Mouse (Mus musculus): ENCODE results near the gene Tpm4. TPM values are rescaled to one million over a fixed set of nuclear protein-coding genes. Genes with fewer than 3 reads are reported as not detected.
"Not testable (repeated sequence)": the region's sequence is repeated elsewhere in the genome, so short reads cannot be mapped to it uniquely, and the experiment has no call there.

Tpm4 gene
- total and polyA plus RNA-seq, 3 experiments = 0.04 to 2.7 TPM; not detected in 1

GRCm38 (mm10) chr8:72112486-72112885 lies 22.3 kb upstream of the Tpm4 start:
- H3K9me3 ChIP-seq (replicated peaks) = 0 out of 2 replicates have a peak, but pooled peaks cover 2% of the 10 kb centered on the region
- H3K27me3 ChIP-seq (ENCODE audit: insufficient read depth, low read length) = peaks cover 5% of the 10 kb centered on the region
- TF ChIP-seq GATA2 (IDR thresholded peaks at IDR 0.05; ENCODE audit: borderline replicate concordance, low read depth, low read length) (no peak), TAL1 (conservative IDR thresholded peaks at IDR 0.05; ENCODE audit: low read depth, low read length) (no peak), CTCF (IDR thresholded peaks at IDR 0.05; ENCODE audit: low read depth, low read length) (peak; percentile 12; the same call in 1 of the 2 replicates), GATA1 (IDR thresholded peaks at IDR 0.05; ENCODE audit: borderline replicate concordance, low read length) (no peak)
- H3K4me3 ChIP-seq (ENCODE audit: low read depth, low read length) = no peak overlapping the region
- peaks cover 7% of the 10 kb centered on the region for H3K4me1 ChIP-seq (ENCODE audit: insufficient read depth, low read depth, low read length)
- ATAC-seq (ENCODE audit: extremely low read depth, insufficient number of reproducible peaks, low FRiP score, poor library complexity, severe bottlenecking) (no peak), DNase-seq (ENCODE audit: low spot score) (no peak)
- H3K36me3 ChIP-seq (replicated peaks) = no peaks in the 10 kb centered on the region

- no peak for DNase-seq (ENCODE audit: low spot score)
- Histone ChIP-seq H3K36me3 (replicated peaks) (no peaks in the 10 kb centered on the region), H3K4me1 (ENCODE audit: insufficient read depth, low read depth, low read length) (peaks cover 5% of the 10 kb centered on the region), H3K9me3 (replicated peaks) (0 out of 2 replicates have a peak, but pooled peaks cover 2% of the 10 kb centered on the region), H3K4me3 (ENCODE audit: low read depth, low read length) (no peak overlapping the region), H3K27me3 (ENCODE audit: insufficient read depth, low read length) (no peaks in the 10 kb centered on the region)
- TF ChIP-seq CTCF (IDR thresholded peaks at IDR 0.05; ENCODE audit: low read depth, low read length) (no peak), TAL1 (conservative IDR thresholded peaks at IDR 0.05; ENCODE audit: low read depth, low read length) (no peak), GATA2 (IDR thresholded peaks at IDR 0.05; ENCODE audit: borderline replicate concordance, low read depth, low read length) (no peak), GATA1 (IDR thresholded peaks at IDR 0.05; ENCODE audit: borderline replicate concordance, low read length) (no peak), POLR2AphosphoS5 (IDR thresholded peaks at IDR 0.05; ENCODE audit: insufficient replicate concordance, low read depth, low read length) (no peak)
- ATAC-seq (ENCODE audit: extremely low read depth, insufficient number of reproducible peaks, low FRiP score, poor library complexity, severe bottlenecking) = no peak
Observed at GRCm38 (mm10) chr8:72115202-72115601, 19.6 kb upstream of the Tpm4 start.

GRCm38 (mm10) chr8:72118616-72119015 lies 16.2 kb upstream of the Tpm4 start:
- no peak for TF ChIP-seq GATA2 (IDR thresholded peaks at IDR 0.05; ENCODE audit: borderline replicate concordance, low read depth, low read length)
- Histone ChIP-seq H3K27me3 (ENCODE audit: insufficient read depth, low read length) (no peaks in the 10 kb centered on the region), H3K4me1 (ENCODE audit: insufficient read depth, low read depth, low read length) (no peaks in the 10 kb centered on the region), H3K9me3 (replicated peaks) (no peaks in the 10 kb centered on the region), H3K36me3 (replicated peaks) (no peaks in the 10 kb centered on the region), H3K4me3 (ENCODE audit: low read depth, low read length) (no peak overlapping the region)
- DNase-seq (ENCODE audit: low spot score) = no peak
- ATAC-seq (ENCODE audit: extremely low read depth, insufficient number of reproducible peaks, low FRiP score, poor library complexity, severe bottlenecking) = no peak

GRCm38 (mm10) chr8:72121486-72121885 lies 13.3 kb upstream of the Tpm4 start:
- not testable (repeated sequence) for ATAC-seq (ENCODE audit: extremely low read depth, insufficient number of reproducible peaks, low FRiP score, poor library complexity, severe bottlenecking); DNase-seq (ENCODE audit: low spot score); H3K4me1 ChIP-seq (ENCODE audit: insufficient read depth, low read depth, low read length); H3K36me3 ChIP-seq (replicated peaks); H3K4me3 ChIP-seq (ENCODE audit: low read depth, low read length); H3K9me3 ChIP-seq (replicated peaks); H3K27me3 ChIP-seq (ENCODE audit: insufficient read depth, low read length)

GRCm38 (mm10) chr8:72121997-72122396 lies 12.8 kb upstream of the Tpm4 start:
- no peak for TF ChIP-seq TAL1 (conservative IDR thresholded peaks at IDR 0.05; ENCODE audit: low read depth, low read length)
- no peak for TF ChIP-seq CTCF (IDR thresholded peaks at IDR 0.05; ENCODE audit: low read depth, low read length)
- no peak for TF ChIP-seq POLR2AphosphoS5 (IDR thresholded peaks at IDR 0.05; ENCODE audit: insufficient replicate concordance, low read depth, low read length)
- TF ChIP-seq GATA2 (IDR thresholded peaks at IDR 0.05; ENCODE audit: borderline replicate concordance, low read depth, low read length) = no peak
- no peak for TF ChIP-seq GATA1 (IDR thresholded peaks at IDR 0.05; ENCODE audit: borderline replicate concordance, low read length)
- Histone ChIP-seq H3K9me3 (replicated peaks) (no peaks in the 10 kb centered on the region), H3K36me3 (replicated peaks) (no peaks in the 10 kb centered on the region), H3K4me3 (ENCODE audit: low read depth, low read length) (no peak overlapping the region), H3K4me1 (ENCODE audit: insufficient read depth, low read depth, low read length) (no peaks in the 10 kb centered on the region), H3K27me3 (ENCODE audit: insufficient read depth, low read length) (no peaks in the 10 kb centered on the region)
- DNase-seq (ENCODE audit: low spot score) = no peak
- ATAC-seq (ENCODE audit: extremely low read depth, insufficient number of reproducible peaks, low FRiP score, poor library complexity, severe bottlenecking) = no peak

- Histone ChIP-seq H3K4me3 (ENCODE audit: low read depth, low read length) (no peak overlapping the region), H3K27me3 (ENCODE audit: insufficient read depth, low read length) (peaks cover 2% of the 10 kb centered on the region; the same call in 1 of the 2 replicates), H3K9me3 (replicated peaks) (no peaks in the 10 kb centered on the region), H3K36me3 (replicated peaks) (no peaks in the 10 kb centered on the region), H3K4me1 (ENCODE audit: insufficient read depth, low read depth, low read length) (no peaks in the 10 kb centered on the region)
- DNase-seq (ENCODE audit: low spot score) (no peak), ATAC-seq (ENCODE audit: extremely low read depth, insufficient number of reproducible peaks, low FRiP score, poor library complexity, severe bottlenecking) (no peak)
- TF ChIP-seq GATA1 (IDR thresholded peaks at IDR 0.05; ENCODE audit: borderline replicate concordance, low read length) (no peak), GATA2 (IDR thresholded peaks at IDR 0.05; ENCODE audit: borderline replicate concordance, low read depth, low read length) (no peak), TAL1 (conservative IDR thresholded peaks at IDR 0.05; ENCODE audit: low read depth, low read length) (no peak), CTCF (IDR thresholded peaks at IDR 0.05; ENCODE audit: low read depth, low read length) (no peak), POLR2AphosphoS5 (IDR thresholded peaks at IDR 0.05; ENCODE audit: insufficient replicate concordance, low read depth, low read length) (no peak)
Observed at GRCm38 (mm10) chr8:72127834-72128233, 6.9 kb upstream of the Tpm4 start.

GRCm38 (mm10) chr8:72131251-72131650 lies 3.5 kb upstream of the Tpm4 start:
- no peak for DNase-seq (ENCODE audit: low spot score)
- TF ChIP-seq CTCF (IDR thresholded peaks at IDR 0.05; ENCODE audit: low read depth, low read length) = no peak
- no peak for TF ChIP-seq TAL1 (conservative IDR thresholded peaks at IDR 0.05; ENCODE audit: low read depth, low read length)
- TF ChIP-seq POLR2AphosphoS5 (IDR thresholded peaks at IDR 0.05; ENCODE audit: insufficient replicate concordance, low read depth, low read length) = no peak
- no peak for TF ChIP-seq GATA2 (IDR thresholded peaks at IDR 0.05; ENCODE audit: borderline replicate concordance, low read depth, low read length)
- no peak for TF ChIP-seq GATA1 (IDR thresholded peaks at IDR 0.05; ENCODE audit: borderline replicate concordance, low read length)
- no peak for ATAC-seq (ENCODE audit: extremely low read depth, insufficient number of reproducible peaks, low FRiP score, poor library complexity, severe bottlenecking)
- Histone ChIP-seq H3K4me1 (ENCODE audit: insufficient read depth, low read depth, low read length) (no peaks in the 10 kb centered on the region), H3K27me3 (ENCODE audit: insufficient read depth, low read length) (peaks cover 21% of the 10 kb centered on the region), H3K4me3 (ENCODE audit: low read depth, low read length) (no peak overlapping the region), H3K9me3 (replicated peaks) (no peaks in the 10 kb centered on the region; the same call in 1 of the 2 replicates), H3K36me3 (replicated peaks) (no peaks in the 10 kb centered on the region)

All from G1E (cell line).